8 mouse cellular contexts compared by ENCODE assay signal in genomic region chr14:87417691-87418070, GRCm38 (mm10). TPM values are rescaled to one million over a fixed set of nuclear protein-coding genes. Genes with fewer than 3 reads are reported as not detected.
DNase-seq lines count a peak whose midpoint lies in the region; ATAC-seq lines count a peak whose summit lies in the region.

No protein-coding gene starts in this region.

- H3K27ac ChIP-seq in lung, embryonic 15.5 days = peak overlapping the region; percentile 100
- H3K27ac ChIP-seq in embryonic facial prominence, embryonic 12.5 days = peak overlapping the region; percentile 100
- H3K27ac ChIP-seq in intestine, embryonic 15.5 days = peak overlapping the region; percentile 100
- peak overlapping the region; percentile 99 for H3K27ac ChIP-seq in neural tube, embryonic 15.5 days (replicated peaks)

- 0% methylated on average over 3 of the region's 3 CpGs for WGBS in lung, embryonic 15.5 days
- under 1% methylated on average over 3 of the region's 3 CpGs for WGBS in embryonic facial prominence, embryonic 12.5 days
- WGBS in intestine, embryonic 15.5 days = 0% methylated on average over 3 of the region's 3 CpGs
- WGBS in neural tube, embryonic 15.5 days = 2% methylated on average over 3 of the region's 3 CpGs

- peaks cover 13% of the 10 kb centered on the region for H3K4me1 ChIP-seq in lung, embryonic 15.5 days
- H3K4me1 ChIP-seq in embryonic facial prominence, embryonic 12.5 days = peaks cover 11% of the 10 kb centered on the region; the same call in 1 of the 2 replicates
- H3K4me1 ChIP-seq in intestine, embryonic 15.5 days (replicated peaks) = no peaks in the 10 kb centered on the region
- peaks cover 29% of the 10 kb centered on the region for H3K4me1 ChIP-seq in neural tube, embryonic 15.5 days

- no peaks in the 10 kb centered on the region for H3K27me3 ChIP-seq in lung, embryonic 15.5 days
- no peaks in the 10 kb centered on the region for H3K27me3 ChIP-seq in embryonic facial prominence, embryonic 12.5 days
- no peaks in the 10 kb centered on the region for H3K27me3 ChIP-seq in intestine, embryonic 15.5 days (replicated peaks)
- H3K27me3 ChIP-seq in neural tube, embryonic 15.5 days (replicated peaks) = no peaks in the 10 kb centered on the region

- H3K4me3 ChIP-seq in lung, embryonic 15.5 days = peak overlapping the region; percentile 92
- H3K4me3 ChIP-seq in embryonic facial prominence, embryonic 12.5 days = peak overlapping the region; percentile 84
- H3K4me3 ChIP-seq in intestine, embryonic 15.5 days (replicated peaks) = peak overlapping the region; percentile 85
- peak overlapping the region; percentile 95 for H3K4me3 ChIP-seq in neural tube, embryonic 15.5 days (replicated peaks)

- H3K9ac ChIP-seq in lung, embryonic 15.5 days = peak overlapping the region; percentile 95
- peak overlapping the region; percentile 95 for H3K9ac ChIP-seq in embryonic facial prominence, embryonic 12.5 days
- H3K9ac ChIP-seq in intestine, embryonic 15.5 days = peak overlapping the region; percentile 94
- peak overlapping the region; percentile 92 for H3K9ac ChIP-seq in neural tube, embryonic 15.5 days (replicated peaks)

- peak overlapping the region; percentile 82 for H3K4me2 ChIP-seq in lung, embryonic 15.5 days
- H3K4me2 ChIP-seq in embryonic facial prominence, embryonic 12.5 days (replicated peaks) = peak overlapping the region; percentile 69
- H3K4me2 ChIP-seq in intestine, embryonic 15.5 days (replicated peaks) = peak overlapping the region; percentile 84
- peak overlapping the region; percentile 71 for H3K4me2 ChIP-seq in neural tube, embryonic 15.5 days

- no peak for DNase-seq in lung, postnatal 10 days
- DNase-seq in left cerebral cortex, postnatal 10 days (ENCODE audit: extremely low spot score in 1 of 2, low spot score in 2 of 2) = no peak
- DNase-seq in ovary, postnatal 10 days (ENCODE audit: low spot score) = no peak
- DNase-seq in MN1 (ENCODE audit: low spot score) = no peak

- intact Hi-C loops in left cerebral cortex, postnatal 10 days (cut with DNase I) = no loop called here

- H3K9me3 ChIP-seq in lung, embryonic 15.5 days = no peaks in the 10 kb centered on the region
- H3K9me3 ChIP-seq in embryonic facial prominence, embryonic 12.5 days = no peaks in the 10 kb centered on the region
- no peaks in the 10 kb centered on the region for H3K9me3 ChIP-seq in intestine, embryonic 15.5 days
- H3K9me3 ChIP-seq in neural tube, embryonic 15.5 days (replicated peaks) = no peaks in the 10 kb centered on the region

- ATAC-seq in lung, embryonic 15.5 days (ENCODE audit: borderline replicate concordance, extremely low read depth, low FRiP score, low TSS enrichment) = no peak
- no peak for ATAC-seq in embryonic facial prominence, embryonic 12.5 days (ENCODE audit: insufficient number of reproducible peaks, insufficient read depth, low FRiP score, low TSS enrichment)
- no peak for ATAC-seq in intestine, embryonic 15.5 days
- no peak for ATAC-seq in neural tube, embryonic 15.5 days (ENCODE audit: low FRiP score)

- H3K36me3 ChIP-seq in lung, embryonic 15.5 days = peaks cover 3% of the 10 kb centered on the region; the same call in 1 of the 2 replicates
- H3K36me3 ChIP-seq in embryonic facial prominence, embryonic 12.5 days = no peaks in the 10 kb centered on the region
- no peaks in the 10 kb centered on the region for H3K36me3 ChIP-seq in intestine, embryonic 15.5 days
- H3K36me3 ChIP-seq in neural tube, embryonic 15.5 days = no peaks in the 10 kb centered on the region

RNA-seq across cellular contexts. Expression of gene Tdrd3, which starts 1.2 kb away (rescaled TPM):
- 29.2 and 30.6 TPM in 2 replicates for polyA plus RNA-seq in lung, embryonic 15.5 days (2015; fragmentation: Nextera tagmentation; extraction: Ambion mirVana)
- polyA plus RNA-seq in embryonic facial prominence, embryonic 12.5 days (2016; fragmentation: Nextera tagmentation; extraction: Ambion mirVana) = 46.1 and 49.5 TPM in 2 replicates
- polyA plus RNA-seq in intestine, embryonic 15.5 days (2015; fragmentation: Nextera tagmentation; extraction: Ambion mirVana) = 19.4 and 22.3 TPM in 2 replicates
- 36.8 and 38.0 TPM in 2 replicates for polyA plus RNA-seq in neural tube, embryonic 15.5 days (2015; fragmentation: Nextera tagmentation; extraction: Ambion mirVana)
- 10 to 100 TPM; 28.2 to 35.1 TPM for total RNA-seq in left cerebral cortex, postnatal 10 days (2021)
